Mouse (Mus musculus): ENCODE measurements at regions not wholly inside any gene's neighbourhood (a gene's known extent, or its start where the extent isn't known, plus 50 kb on each side); places are given as distances from the start of the nearest gene placed in this dataset.

DNA sequence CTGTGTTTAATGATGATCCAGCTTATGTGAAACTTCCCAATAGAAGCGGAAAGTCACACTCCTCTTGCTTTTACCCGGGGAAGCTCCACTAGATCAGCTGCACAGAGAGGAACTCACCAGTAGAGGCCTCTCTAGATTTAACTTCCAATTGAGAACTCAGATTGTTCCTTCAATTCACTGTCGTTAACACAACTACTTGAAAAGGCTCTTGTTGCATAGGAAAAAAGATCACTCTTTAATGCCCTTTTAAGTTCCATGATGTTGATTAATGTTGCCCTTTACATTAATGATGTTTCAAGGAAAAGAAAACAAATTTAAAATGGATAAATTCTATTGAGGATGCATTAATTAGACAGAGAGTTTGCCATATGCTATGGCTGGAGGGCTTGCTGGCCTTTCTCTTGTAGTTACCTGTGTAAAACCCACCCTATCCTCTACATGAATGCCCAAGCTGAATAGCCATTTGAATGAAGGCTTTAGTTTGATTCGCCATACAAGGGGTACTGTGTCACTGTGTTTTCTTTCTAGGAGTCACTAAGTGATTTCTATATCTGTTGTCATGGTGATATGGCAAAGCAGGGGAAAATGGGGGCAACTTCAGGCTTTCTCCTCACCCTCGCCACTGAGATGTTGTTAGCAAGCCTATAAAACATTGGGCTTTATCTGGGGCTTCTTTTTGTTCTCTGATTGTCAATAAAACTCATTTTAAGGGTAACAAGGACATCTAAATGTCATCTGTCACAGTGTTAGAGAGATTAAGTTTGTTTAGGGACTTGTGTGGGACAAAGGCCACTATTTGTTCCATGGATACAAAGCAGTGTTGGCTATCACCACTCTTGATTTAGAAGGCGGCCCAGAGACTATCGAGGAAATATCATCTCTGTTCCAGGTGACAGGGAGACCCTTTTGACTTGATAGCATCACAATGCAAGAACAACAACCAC, 429.9 kb upstream of the Tbc1d2b start:
- no peaks in the 10 kb centered on the region for H3K27me3 ChIP-seq (ENCODE audit: control insufficient read depth, insufficient read depth, insufficient read length)
- no peaks in the 10 kb centered on the region for H3K36me3 ChIP-seq (ENCODE audit: control insufficient read depth, insufficient read depth)
- no peak overlapping the region for H3K4me3 ChIP-seq (ENCODE audit: insufficient read depth, poor library complexity, severe bottlenecking)
- TF ChIP-seq MAX (IDR thresholded peaks at IDR 0.05) (no peak), FOSL1 (IDR thresholded peaks at IDR 0.05; ENCODE audit: insufficient read depth, low read length, poor library complexity, severe bottlenecking) (no peak), CEBPB (IDR thresholded peaks at IDR 0.05; ENCODE audit: low read depth) (no peak), CTCF (IDR thresholded peaks at IDR 0.05; ENCODE audit: control insufficient read depth, insufficient read depth, insufficient read length) (peak; percentile 15)
- no peaks in the 10 kb centered on the region for H3K79me3 ChIP-seq (ENCODE audit: low read depth)
- H3K79me2 ChIP-seq (ENCODE audit: control insufficient read depth, insufficient read depth) = no peaks in the 10 kb centered on the region
- no peak overlapping the region for H3ac ChIP-seq (ENCODE audit: control insufficient read depth, insufficient read length, low read depth)

DNA sequence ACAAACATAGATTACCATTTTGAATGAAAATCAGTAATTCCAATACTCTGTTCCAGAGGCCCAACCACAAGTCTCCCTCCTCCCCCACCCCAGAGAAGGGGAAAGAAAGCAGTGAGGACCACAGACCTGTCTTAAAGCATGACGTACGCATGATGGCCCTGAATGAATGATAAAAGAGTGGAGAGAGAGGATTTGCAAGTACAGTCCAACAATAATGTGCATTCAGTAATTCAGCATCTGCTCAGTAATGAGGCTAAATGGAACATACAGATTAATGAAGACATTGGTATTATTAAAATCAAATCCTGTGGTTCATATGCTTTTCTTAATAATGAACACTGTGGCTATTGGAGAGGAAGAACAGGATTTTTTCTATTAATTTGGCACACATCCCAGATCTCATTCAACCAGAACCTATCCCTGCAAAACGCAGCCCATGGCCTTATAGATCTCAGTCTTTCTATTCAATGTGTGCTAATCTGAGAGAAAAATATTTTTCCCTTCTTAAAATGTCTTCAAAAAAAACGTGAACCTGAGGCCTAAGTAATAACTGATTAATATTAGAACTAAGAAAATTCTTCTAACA, 430.7 kb upstream of the Tbc1d2b start:
- Histone ChIP-seq H3K36me3 (ENCODE audit: control insufficient read depth, insufficient read depth) (no peaks in the 10 kb centered on the region), H3K27me3 (ENCODE audit: control insufficient read depth, insufficient read depth, insufficient read length) (no peaks in the 10 kb centered on the region), H3K4me3 (ENCODE audit: insufficient read depth, poor library complexity, severe bottlenecking) (no peak overlapping the region), H3K79me2 (ENCODE audit: control insufficient read depth, insufficient read depth) (no peaks in the 10 kb centered on the region), H3K79me3 (ENCODE audit: low read depth) (no peaks in the 10 kb centered on the region), H3ac (ENCODE audit: control insufficient read depth, insufficient read length, low read depth) (no peak overlapping the region)
- no peak for TF ChIP-seq FOSL1 (IDR thresholded peaks at IDR 0.05; ENCODE audit: insufficient read depth, low read length, poor library complexity, severe bottlenecking)
- TF ChIP-seq CEBPB (IDR thresholded peaks at IDR 0.05; ENCODE audit: low read depth) = no peak
- no peak for TF ChIP-seq MAX (IDR thresholded peaks at IDR 0.05)
- TF ChIP-seq USF1 (IDR thresholded peaks at IDR 0.05; ENCODE audit: low read depth) = no peak
- no peak for TF ChIP-seq MYOD1 (IDR thresholded peaks at IDR 0.05; ENCODE audit: control insufficient read depth, insufficient read length, low read depth)
- no peak for TF ChIP-seq CTCF (IDR thresholded peaks at IDR 0.05; ENCODE audit: control insufficient read depth, insufficient read depth, insufficient read length)

- H3ac ChIP-seq (ENCODE audit: control insufficient read depth, insufficient read length, low read depth) = no peak overlapping the region
- no peaks in the 10 kb centered on the region for H3K36me3 ChIP-seq (ENCODE audit: control insufficient read depth, insufficient read depth)
- TF ChIP-seq CEBPB (IDR thresholded peaks at IDR 0.05; ENCODE audit: low read depth) = no peak
- TF ChIP-seq MYOD1 (IDR thresholded peaks at IDR 0.05; ENCODE audit: control insufficient read depth, insufficient read length, low read depth) = no peak
- no peak for TF ChIP-seq MYOG (IDR thresholded peaks at IDR 0.05; ENCODE audit: control insufficient read depth, extremely low read depth, insufficient read length)
- TF ChIP-seq USF1 (IDR thresholded peaks at IDR 0.05; ENCODE audit: low read depth) = no peak
- TF ChIP-seq FOSL1 (IDR thresholded peaks at IDR 0.05; ENCODE audit: insufficient read depth, low read length, poor library complexity, severe bottlenecking) = no peak
- TF ChIP-seq MAX (IDR thresholded peaks at IDR 0.05) = no peak
- no peak overlapping the region for H3K4me3 ChIP-seq (ENCODE audit: insufficient read depth, poor library complexity, severe bottlenecking)
- no peaks in the 10 kb centered on the region for H3K27me3 ChIP-seq (ENCODE audit: control insufficient read depth, insufficient read depth, insufficient read length)
- H3K79me2 ChIP-seq (ENCODE audit: control insufficient read depth, insufficient read depth) = no peaks in the 10 kb centered on the region
- H3K79me3 ChIP-seq (ENCODE audit: low read depth) = no peaks in the 10 kb centered on the region
Measured at GRCm38 (mm10) chr9:90713685-90714084, 443.1 kb upstream of the Tbc1d2b start.

GRCm38 (mm10) chr9:90731450-90731849, 460.8 kb upstream of the Tbc1d2b start:
- Histone ChIP-seq H3K79me3 (ENCODE audit: low read depth) (no peaks in the 10 kb centered on the region), H3K79me2 (ENCODE audit: control insufficient read depth, insufficient read depth) (no peaks in the 10 kb centered on the region), H3K27me3 (ENCODE audit: control insufficient read depth, insufficient read depth, insufficient read length) (no peaks in the 10 kb centered on the region), H3ac (ENCODE audit: control insufficient read depth, insufficient read length, low read depth) (no peak overlapping the region), H3K36me3 (ENCODE audit: control insufficient read depth, insufficient read depth) (no peaks in the 10 kb centered on the region), H3K4me3 (ENCODE audit: insufficient read depth, poor library complexity, severe bottlenecking) (no peak overlapping the region)
- no peak for TF ChIP-seq MYOD1 (IDR thresholded peaks at IDR 0.05; ENCODE audit: control insufficient read depth, insufficient read length, low read depth)
- TF ChIP-seq MYOG (IDR thresholded peaks at IDR 0.05; ENCODE audit: control insufficient read depth, extremely low read depth, insufficient read length) = no peak
- no peak for TF ChIP-seq CEBPB (IDR thresholded peaks at IDR 0.05; ENCODE audit: low read depth)
- TF ChIP-seq FOSL1 (IDR thresholded peaks at IDR 0.05; ENCODE audit: insufficient read depth, low read length, poor library complexity, severe bottlenecking) = no peak
- TF ChIP-seq CTCF (IDR thresholded peaks at IDR 0.05; ENCODE audit: control insufficient read depth, insufficient read depth, insufficient read length) = no peak
- TF ChIP-seq MAX (IDR thresholded peaks at IDR 0.05) = no peak
- no peak for TF ChIP-seq USF1 (IDR thresholded peaks at IDR 0.05; ENCODE audit: low read depth)

DNA sequence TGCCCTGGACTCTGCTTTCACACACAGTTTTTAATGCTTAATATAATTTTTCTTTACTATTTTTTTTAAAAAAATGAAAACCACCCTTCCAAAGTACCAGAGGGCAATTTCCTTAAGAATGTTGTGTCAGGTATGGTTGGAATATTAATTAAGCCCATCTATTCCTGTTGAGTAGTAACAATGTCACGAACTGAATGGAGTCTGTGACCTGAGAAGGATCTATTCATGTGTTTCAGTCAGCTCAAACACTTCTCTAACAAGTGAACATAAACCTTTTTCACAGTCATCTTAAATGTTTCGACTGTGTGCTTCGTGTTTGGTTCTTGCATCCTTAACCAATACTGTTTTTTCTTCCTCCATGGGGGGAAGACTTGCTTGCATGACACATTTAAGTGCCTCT, 486.6 kb upstream of the Tbc1d2b start:
- Histone ChIP-seq H3ac (ENCODE audit: control insufficient read depth, insufficient read length, low read depth) (no peak overlapping the region), H3K27me3 (ENCODE audit: control insufficient read depth, insufficient read depth, insufficient read length) (no peaks in the 10 kb centered on the region), H3K4me3 (ENCODE audit: insufficient read depth, poor library complexity, severe bottlenecking) (no peak overlapping the region), H3K79me3 (ENCODE audit: low read depth) (no peaks in the 10 kb centered on the region), H3K79me2 (ENCODE audit: control insufficient read depth, insufficient read depth) (no peaks in the 10 kb centered on the region), H3K36me3 (ENCODE audit: control insufficient read depth, insufficient read depth) (no peaks in the 10 kb centered on the region)
- no peak for TF ChIP-seq MAX (IDR thresholded peaks at IDR 0.05)
- no peak for TF ChIP-seq CTCF (IDR thresholded peaks at IDR 0.05; ENCODE audit: control insufficient read depth, insufficient read depth, insufficient read length)
- no peak for TF ChIP-seq FOSL1 (IDR thresholded peaks at IDR 0.05; ENCODE audit: insufficient read depth, low read length, poor library complexity, severe bottlenecking)
- TF ChIP-seq MYOG (IDR thresholded peaks at IDR 0.05; ENCODE audit: control insufficient read depth, extremely low read depth, insufficient read length) = no peak
- TF ChIP-seq CEBPB (IDR thresholded peaks at IDR 0.05; ENCODE audit: low read depth) = no peak
- no peak for TF ChIP-seq MYOD1 (IDR thresholded peaks at IDR 0.05; ENCODE audit: control insufficient read depth, insufficient read length, low read depth)
- TF ChIP-seq USF1 (IDR thresholded peaks at IDR 0.05; ENCODE audit: low read depth) = no peak
